Mouse (Mus musculus): ENCODE measurements at regions not wholly inside any gene's neighbourhood (a gene's known extent, or its start where the extent isn't known, plus 50 kb on each side); places are given as distances from the start of the nearest gene placed in this dataset.
A peak's percentile ranks its signal among the peaks of the same experiment; 100 is the strongest.
"Not testable (repeated sequence)": the region's sequence is repeated elsewhere in the genome, so short reads cannot be mapped to it uniquely, and the experiment has no call there.

- DNase-seq, result peak; percentile 62 to 82
These were observed 74.5 kb downstream of the Slc10a2 start for GRCm38 (mm10) chr8:5030651-5031050.

GRCm38 (mm10) chr8:5012368-5012767, 92.8 kb downstream of the Slc10a2 start:
- peak; percentile 14 to 40 for DNase-seq

- DNase-seq, result no peak
These were observed 93.4 kb downstream of the Slc10a2 start for GRCm38 (mm10) chr8:5011771-5012170.

GRCm38 (mm10) chr8:5003359-5003758, 101.8 kb downstream of the Slc10a2 start:
- not testable (repeated sequence) for DNase-seq
